Mouse (Mus musculus): ENCODE results near the gene Mast4.
A peak's percentile ranks its signal among the peaks of the same experiment; 100 is the strongest.

Gene Mast4

GRCm38 (mm10) chr13:102786666-102787230 lies 547.5 kb downstream of the Mast4 start:
- no peak for DNase-seq (ENCODE audit: low spot score)

- no peak for DNase-seq (ENCODE audit: low spot score)
These were observed 550.6 kb downstream of the Mast4 start for GRCm38 (mm10) chr13:102783531-102784310.

DNA sequence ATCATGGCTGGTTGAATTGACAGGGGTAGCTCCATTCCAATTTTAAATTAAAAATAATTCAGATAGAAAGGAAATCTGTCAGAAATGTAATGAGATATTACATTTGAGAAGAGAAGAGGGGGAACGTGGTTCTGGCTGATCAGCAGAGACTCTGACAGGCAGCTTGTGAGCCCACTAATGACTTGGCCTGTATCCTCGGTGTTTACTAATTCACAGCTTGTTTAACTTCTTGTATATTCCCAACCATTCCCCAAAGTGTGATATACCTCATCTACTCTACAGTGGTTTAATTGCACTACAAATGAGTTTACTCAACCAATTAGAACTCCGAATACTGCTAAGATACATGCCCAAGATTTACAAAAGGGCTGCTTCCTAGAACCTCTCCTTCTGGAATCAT lies 555.0 kb downstream of the Mast4 start:
- DNase-seq (ENCODE audit: low spot score), result no peak

DNA sequence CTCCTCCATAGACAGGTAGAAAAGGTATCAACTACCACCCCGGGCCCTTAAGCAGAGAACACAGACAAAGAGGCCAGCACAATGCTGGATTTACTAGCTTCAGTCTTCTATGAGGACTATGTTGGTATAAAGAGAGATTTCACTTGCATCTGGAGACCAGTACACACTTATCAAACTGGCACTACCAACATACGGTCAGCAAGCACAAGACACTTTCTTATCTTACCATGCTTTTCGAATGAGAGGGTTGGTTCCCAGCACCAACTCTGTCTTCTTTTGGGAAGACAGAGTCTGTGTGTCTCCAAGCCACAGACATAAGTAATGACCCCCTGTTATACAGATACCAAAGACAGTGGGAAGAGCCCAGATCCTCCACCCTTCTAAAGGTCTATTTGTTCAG lies 555.4 kb downstream of the Mast4 start:
- DNase-seq (ENCODE audit: low spot score), result no peak

DNA sequence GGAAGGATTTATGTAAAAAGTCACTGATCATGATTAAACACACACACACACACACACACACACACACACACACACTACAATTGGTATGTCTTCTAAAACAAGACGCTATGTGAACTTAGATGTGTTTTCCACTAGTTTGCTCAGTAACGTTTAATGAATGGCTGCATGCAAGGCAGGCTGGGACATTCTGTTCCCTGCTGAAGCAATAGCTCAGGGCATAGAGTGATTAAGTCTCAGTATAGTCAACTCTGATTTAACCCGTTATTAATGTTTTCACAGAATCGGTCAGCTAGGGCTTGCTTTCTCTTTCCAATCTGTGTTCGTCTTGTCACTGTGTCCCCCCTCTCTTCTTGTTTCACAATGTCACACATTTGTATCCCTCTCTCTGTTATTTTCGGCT lies 558.8 kb downstream of the Mast4 start:
- no peak for DNase-seq (ENCODE audit: low spot score)

DNA sequence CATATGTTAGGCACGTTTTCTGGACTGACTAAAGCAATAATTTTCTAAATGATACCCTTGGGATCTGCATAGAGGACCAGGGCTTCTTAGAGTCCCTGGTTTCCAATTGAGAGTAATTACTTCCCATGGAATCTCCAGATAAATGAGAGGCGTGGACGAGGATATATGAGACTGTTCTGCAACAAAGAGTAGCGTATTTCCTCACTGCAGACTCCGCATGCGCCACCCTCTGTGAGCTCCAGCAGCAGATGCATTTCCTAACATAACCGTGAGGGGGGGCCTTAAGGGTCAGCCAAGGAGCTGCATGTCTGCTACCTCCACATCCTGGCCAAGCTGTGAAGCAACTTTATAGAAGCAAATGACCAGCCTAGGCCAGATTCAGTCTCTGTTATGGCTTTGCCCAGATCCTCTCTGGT lies 559.5 kb downstream of the Mast4 start:
- DNase-seq (ENCODE audit: low spot score), result peak; percentile 16

DNA sequence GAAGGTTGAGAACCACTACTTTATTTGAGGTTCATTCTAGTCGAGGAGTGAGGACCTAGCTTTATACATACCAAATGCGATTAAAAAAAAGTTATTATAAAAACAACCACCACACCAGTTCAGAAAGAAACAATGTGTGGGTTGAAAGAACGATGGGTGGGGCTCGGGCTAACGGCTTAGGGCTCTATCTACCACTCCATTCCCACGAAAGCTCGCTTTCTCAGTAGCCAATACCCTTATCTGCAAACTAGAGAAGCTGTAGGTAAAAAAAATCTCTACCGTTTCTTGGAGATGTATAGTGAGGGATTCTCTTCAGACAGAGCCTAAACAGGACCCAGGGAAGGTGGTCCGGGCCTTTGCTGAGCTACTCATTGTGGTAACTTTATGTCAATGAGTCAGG lies 561.1 kb downstream of the Mast4 start:
- DNase-seq (ENCODE audit: low spot score), result no peak

DNA sequence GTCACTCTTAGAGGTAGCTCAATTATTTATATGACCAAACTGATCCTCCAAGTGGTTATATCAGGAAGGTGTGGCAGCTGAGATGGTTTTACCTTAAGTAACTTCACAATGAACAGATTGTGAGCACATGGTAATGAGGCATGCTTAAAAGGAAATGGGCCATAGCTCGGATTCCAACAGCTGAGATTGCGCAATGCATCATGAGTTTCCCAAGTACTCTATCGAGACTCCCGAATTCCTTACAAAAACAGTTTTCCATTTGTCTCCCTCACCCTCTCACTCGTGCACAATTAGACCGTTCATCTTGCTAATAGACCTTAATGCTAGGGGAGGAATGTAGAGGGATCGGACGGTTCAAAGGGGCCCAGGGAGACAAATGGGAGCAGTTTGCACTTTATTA lies 564.1 kb downstream of the Mast4 start:
- DNase-seq (ENCODE audit: low spot score), result no peak

DNA sequence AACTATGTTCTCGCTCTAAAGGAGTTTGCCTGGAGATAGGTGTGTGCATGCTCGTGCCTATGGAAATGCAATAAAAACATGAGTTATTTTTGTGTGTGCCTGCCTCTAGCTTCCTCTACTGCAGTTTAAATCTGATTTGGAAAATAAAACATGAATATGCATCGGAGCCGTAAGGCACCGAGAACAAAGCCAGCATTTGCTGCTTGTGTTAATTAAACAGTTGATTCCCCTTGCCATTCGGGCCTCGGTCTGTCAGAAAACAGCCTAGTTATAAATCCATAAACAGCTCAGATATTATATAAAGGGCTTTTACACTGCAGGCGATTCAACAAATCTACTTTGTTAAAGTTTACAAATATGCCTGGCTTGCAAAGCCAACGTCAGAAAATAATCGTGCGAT lies 565.8 kb downstream of the Mast4 start:
- DNase-seq (ENCODE audit: low spot score), result no peak

DNA sequence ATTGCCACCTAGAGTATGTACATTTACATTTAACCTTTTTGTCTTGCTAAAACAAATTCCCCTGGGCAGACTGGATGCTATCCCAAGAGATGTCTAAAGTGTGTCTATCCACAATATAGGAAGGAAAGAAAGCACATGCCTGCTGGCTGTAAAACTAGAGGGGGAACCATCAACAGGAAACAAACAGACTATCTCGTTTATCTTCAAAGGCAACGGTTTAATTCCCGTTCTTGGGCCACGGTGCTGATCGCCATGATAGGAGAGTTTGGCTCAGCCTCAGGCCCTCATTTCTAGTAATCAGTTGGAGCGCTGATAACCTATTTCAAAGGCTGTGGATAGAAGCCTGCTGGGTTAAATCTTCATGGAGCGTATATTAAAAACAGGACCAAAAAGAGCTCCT lies 567.2 kb downstream of the Mast4 start:
- no peak for DNase-seq (ENCODE audit: low spot score)

DNA sequence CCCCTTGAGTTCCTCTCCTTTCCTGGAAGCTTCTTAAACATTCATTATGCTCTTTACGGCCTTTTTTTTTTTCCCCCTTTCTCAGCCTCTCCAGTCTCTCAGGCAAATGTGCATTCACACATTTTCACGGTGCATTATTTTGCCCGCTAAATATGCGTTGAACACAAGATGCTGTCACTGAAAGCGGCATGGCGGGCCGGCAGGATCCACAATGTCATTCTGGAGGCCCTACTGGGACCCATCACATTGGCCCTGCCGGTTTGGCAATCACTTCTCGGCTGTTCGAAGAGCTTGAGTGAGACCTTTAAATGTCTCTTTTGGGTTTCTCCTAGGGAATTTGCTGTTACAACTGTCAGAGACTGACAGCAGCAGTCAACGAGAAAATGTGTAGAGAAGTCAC lies 569.1 kb downstream of the Mast4 start:
- no peak for DNase-seq (ENCODE audit: low spot score)

- DNase-seq (ENCODE audit: low spot score), result no peak
These were observed 570.1 kb downstream of the Mast4 start for GRCm38 (mm10) chr13:102764218-102764617.

- DNase-seq (ENCODE audit: low spot score), result no peak
These were observed 572.1 kb downstream of the Mast4 start for GRCm38 (mm10) chr13:102762203-102762602.

DNA sequence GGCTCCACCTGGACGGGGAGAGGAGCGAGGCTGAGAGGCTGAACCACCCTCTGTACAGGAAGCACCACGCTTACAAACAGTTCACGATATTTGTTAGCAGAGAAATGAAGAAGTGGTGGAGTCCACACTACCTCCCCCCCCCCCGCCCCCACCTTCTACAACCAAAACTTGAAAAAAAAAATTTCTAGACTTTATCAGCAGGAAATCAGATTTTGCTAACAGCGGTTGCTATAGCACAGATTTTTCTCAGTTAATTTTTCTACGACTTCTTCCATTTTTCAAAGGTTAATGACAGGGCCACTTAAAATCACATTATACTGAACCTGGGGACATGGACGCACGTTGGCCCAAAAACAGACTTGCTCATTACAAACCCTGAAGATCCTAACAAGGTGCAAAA lies 572.9 kb downstream of the Mast4 start:
- no peak for DNase-seq (ENCODE audit: low spot score)

DNA sequence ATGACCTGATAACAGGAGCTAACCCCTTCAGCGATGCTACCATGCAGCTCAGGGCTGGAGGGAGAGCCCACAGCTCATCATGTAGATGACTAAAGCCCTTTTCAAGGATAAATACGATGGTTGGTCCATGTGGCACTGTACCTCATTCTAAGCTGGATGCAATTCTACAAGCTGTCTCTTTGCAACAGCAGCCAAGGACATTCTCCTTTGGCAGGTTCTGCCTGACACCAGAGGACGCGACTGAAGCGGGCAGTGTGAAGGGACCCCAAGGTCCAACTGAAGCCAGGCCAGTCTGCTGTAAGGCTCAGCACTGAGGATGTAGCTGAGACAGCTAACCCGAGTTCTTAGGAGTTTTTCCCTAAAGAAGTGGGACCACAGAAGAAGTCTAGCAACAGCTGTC lies 576.3 kb downstream of the Mast4 start:
- no peak for DNase-seq (ENCODE audit: low spot score)

DNA sequence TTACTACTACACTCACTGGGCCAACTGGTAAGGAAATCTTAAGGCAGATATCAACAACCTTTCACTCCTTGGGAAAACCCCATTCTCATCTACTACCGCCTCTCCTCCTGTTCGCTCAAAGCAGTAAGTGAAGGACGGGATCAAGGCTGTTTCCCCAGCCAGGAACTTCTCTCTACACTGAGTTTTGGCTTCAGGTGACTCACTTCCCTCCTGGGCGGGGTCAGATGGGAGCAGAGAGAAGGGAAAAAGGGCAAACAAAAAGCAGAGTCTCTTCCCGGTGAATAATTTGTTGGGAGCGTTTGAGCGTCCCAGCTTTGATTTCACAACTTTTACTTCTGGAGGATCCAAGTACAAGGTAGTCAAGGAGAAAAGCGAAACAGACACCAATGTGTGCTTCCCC lies 578.2 kb downstream of the Mast4 start:
- DNase-seq (ENCODE audit: low spot score), result no peak

GRCm38 (mm10) chr13:102755124-102755523 lies 579.2 kb downstream of the Mast4 start:
- no peak for DNase-seq (ENCODE audit: low spot score)

- DNase-seq (ENCODE audit: low spot score), result no peak
These were observed 580.4 kb downstream of the Mast4 start for GRCm38 (mm10) chr13:102753714-102754556.

- no peak for DNase-seq (ENCODE audit: low spot score)
These were observed 584.4 kb downstream of the Mast4 start for GRCm38 (mm10) chr13:102749891-102750290.

- no peak for DNase-seq (ENCODE audit: low spot score)
These were observed 585.1 kb downstream of the Mast4 start for GRCm38 (mm10) chr13:102749194-102749593.

DNA sequence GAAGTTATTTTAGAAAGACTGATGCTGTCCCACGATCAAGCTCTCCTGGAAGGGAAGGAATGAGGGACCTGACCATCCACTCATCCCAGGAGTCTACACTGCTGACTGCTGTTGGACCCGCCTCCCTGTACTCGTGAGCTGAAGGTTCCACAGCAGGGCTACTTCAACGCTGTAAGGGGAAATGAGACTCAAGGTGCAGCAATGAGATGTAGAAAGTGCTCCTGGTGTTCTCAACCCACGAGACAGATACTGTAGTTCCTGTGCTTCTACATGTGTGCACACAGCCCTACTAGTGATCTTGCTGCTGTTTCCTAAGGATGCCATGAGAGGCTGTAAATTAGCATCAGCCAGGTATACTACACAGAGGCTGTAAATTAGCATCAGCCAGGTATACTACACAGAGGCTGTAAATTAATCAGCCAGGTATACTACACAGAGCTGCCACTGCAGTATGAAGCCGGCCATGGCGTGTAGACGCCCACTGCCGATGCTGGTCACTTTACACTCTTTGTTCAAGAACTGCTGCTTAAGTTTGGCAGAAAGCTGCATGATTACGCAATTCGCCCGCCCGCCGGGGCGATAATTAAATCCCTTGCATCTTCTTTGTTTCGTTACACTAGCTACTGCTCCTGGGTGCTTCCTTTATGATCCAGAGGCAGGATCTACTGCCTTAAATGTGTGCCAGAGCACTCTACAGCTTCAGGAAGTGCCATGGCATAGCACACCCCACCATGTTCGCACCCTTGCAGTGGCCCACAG lies 587.3 kb downstream of the Mast4 start:
- no peak for DNase-seq (ENCODE audit: low spot score)

- no peak for DNase-seq (ENCODE audit: low spot score)
These were observed 588.5 kb downstream of the Mast4 start for GRCm38 (mm10) chr13:102745626-102746342.

Data from retina, embryonic 14.5 days (tissue).